Mouse (Mus musculus) C2C12 (cell line): ENCODE measurements at regions not wholly inside any gene's neighbourhood (a gene's known extent, or its start where the extent isn't known, plus 50 kb on each side); places are given as distances from the start of the nearest gene placed in this dataset.

Experiments
- H3K27me3 ChIP-seq: one replicate; pipeline ENCODE4 v1.6.1; 2011; ENCODE audit not compliant: control insufficient read depth, insufficient read depth, insufficient read length
- H3K36me3 ChIP-seq: one replicate; pipeline ENCODE4 v1.6.1; 2011; ENCODE audit not compliant: control insufficient read depth, insufficient read depth
- H3K4me3 ChIP-seq: one replicate; pipeline ENCODE4 v1.5.1; 2011; ENCODE audit warnings: mild to moderate bottlenecking, control low read depth; ENCODE audit not compliant: poor library complexity, insufficient read depth, severe bottlenecking
- H3K79me2 ChIP-seq: one replicate; pipeline ENCODE4 v1.6.1; 2011; ENCODE audit not compliant: control insufficient read depth, insufficient read depth
- H3K79me3 ChIP-seq: one replicate; pipeline ENCODE4 v1.6.1; 2011; ENCODE audit warnings: low read depth, control low read depth
- H3ac ChIP-seq: one replicate; pipeline ENCODE3; 2011; ENCODE audit warnings: low read depth; ENCODE audit not compliant: control insufficient read depth, insufficient read length
- CEBPB ChIP-seq: IDR thresholded peaks from one replicate; pipeline ENCODE4 v1.6.1; 2011; ENCODE audit warnings: low read depth, mild to moderate bottlenecking, control low read depth, moderate library complexity
- CTCF ChIP-seq: IDR thresholded peaks from one replicate; pipeline ENCODE4 v1.5.1; 2011; ENCODE audit not compliant: control insufficient read depth, insufficient read depth, insufficient read length
- FOSL1 ChIP-seq: IDR thresholded peaks from one replicate; pipeline ENCODE4 v1.8.0; 2011; ENCODE audit warnings: mild to moderate bottlenecking, low read length; ENCODE audit not compliant: poor library complexity, insufficient read depth, severe bottlenecking
- MAX ChIP-seq: IDR thresholded peaks from one replicate; pipeline ENCODE4 v1.6.1; 2011; ENCODE audit warnings: mild to moderate bottlenecking, control low read depth
- MYOD1 ChIP-seq: IDR thresholded peaks from one replicate; pipeline ENCODE4 v1.6.1; 2011; ENCODE audit warnings: low read depth; ENCODE audit not compliant: control insufficient read depth, insufficient read length
- MYOG ChIP-seq: IDR thresholded peaks from one replicate; pipeline ENCODE4 v1.6.1; 2011; ENCODE audit not compliant: control insufficient read depth, insufficient read length; ENCODE audit errors: extremely low read depth
- USF1 ChIP-seq: IDR thresholded peaks from one replicate; pipeline ENCODE4 v1.6.1; 2011; ENCODE audit warnings: low read depth, mild to moderate bottlenecking, control low read depth, moderate library complexity

GRCm38 (mm10) chr13:116110578-116110977 is 198.9 kb downstream of the Isl1 start:
- Histone ChIP-seq H3K79me3 (no peaks in the 10 kb centered on the region), H3K79me2 (no peaks in the 10 kb centered on the region), H3K4me3 (no peak overlapping the region), H3ac (no peak overlapping the region), H3K27me3 (no peaks in the 10 kb centered on the region), H3K36me3 (no peaks in the 10 kb centered on the region)
- TF ChIP-seq MAX, result no peak
- TF ChIP-seq MYOG, result no peak
- TF ChIP-seq MYOD1, result no peak
- TF ChIP-seq CEBPB, result no peak
- TF ChIP-seq CTCF, result no peak
- no peak for TF ChIP-seq USF1
- TF ChIP-seq FOSL1, result no peak

GRCm38 (mm10) chr13:116087541-116088308 is 221.8 kb downstream of the Isl1 start:
- no peaks in the 10 kb centered on the region for H3K79me3 ChIP-seq
- H3ac ChIP-seq, result no peak overlapping the region
- H3K79me2 ChIP-seq, result no peaks in the 10 kb centered on the region
- no peaks in the 10 kb centered on the region for H3K27me3 ChIP-seq
- H3K36me3 ChIP-seq, result no peaks in the 10 kb centered on the region
- H3K4me3 ChIP-seq, result no peak overlapping the region
- TF ChIP-seq USF1, result no peak
- TF ChIP-seq FOSL1, result no peak
- TF ChIP-seq MYOG, result no peak
- no peak for TF ChIP-seq MAX
- TF ChIP-seq CTCF, result no peak
- no peak for TF ChIP-seq CEBPB

- H3K79me3 ChIP-seq, result no peaks in the 10 kb centered on the region
- H3K27me3 ChIP-seq, result no peaks in the 10 kb centered on the region
- H3K36me3 ChIP-seq, result no peaks in the 10 kb centered on the region
- no peaks in the 10 kb centered on the region for H3K79me2 ChIP-seq
- TF ChIP-seq FOSL1 (no peak), MYOD1 (no peak), MYOG (no peak), MAX (no peak), USF1 (no peak), CEBPB (no peak), CTCF (no peak)
- H3K4me3 ChIP-seq, result no peak overlapping the region
- no peak overlapping the region for H3ac ChIP-seq
These were observed 222.3 kb downstream of the Isl1 start for GRCm38 (mm10) chr13:116087140-116087539.

GRCm38 (mm10) chr13:116056976-116057647 is 252.4 kb downstream of the Isl1 start:
- Histone ChIP-seq H3K79me2 (no peaks in the 10 kb centered on the region), H3K4me3 (no peak overlapping the region), H3K79me3 (no peaks in the 10 kb centered on the region), H3K27me3 (no peaks in the 10 kb centered on the region), H3K36me3 (no peaks in the 10 kb centered on the region), H3ac (no peak overlapping the region)
- TF ChIP-seq CTCF (no peak), FOSL1 (no peak), CEBPB (no peak), MYOG (no peak), MYOD1 (no peak)

GRCm38 (mm10) chr13:116056112-116056652 is 253.3 kb downstream of the Isl1 start:
- Histone ChIP-seq H3K36me3 (no peaks in the 10 kb centered on the region), H3K4me3 (no peak overlapping the region), H3K79me3 (no peaks in the 10 kb centered on the region), H3K79me2 (no peaks in the 10 kb centered on the region), H3K27me3 (no peaks in the 10 kb centered on the region), H3ac (no peak overlapping the region)
- TF ChIP-seq MYOD1, result no peak
- no peak for TF ChIP-seq MYOG
- no peak for TF ChIP-seq FOSL1
- no peak for TF ChIP-seq USF1

GRCm38 (mm10) chr13:116036166-116036565 is 273.3 kb downstream of the Isl1 start:
- Histone ChIP-seq H3K4me3 (no peak overlapping the region), H3K79me2 (no peaks in the 10 kb centered on the region), H3ac (no peak overlapping the region), H3K27me3 (no peaks in the 10 kb centered on the region), H3K79me3 (no peaks in the 10 kb centered on the region), H3K36me3 (no peaks in the 10 kb centered on the region)
- TF ChIP-seq MYOG (no peak), MAX (no peak), CTCF (no peak), FOSL1 (no peak), CEBPB (no peak), USF1 (no peak), MYOD1 (no peak)
